Mouse (Mus musculus) kidney, adult 2 months (tissue): ENCODE measurements around the gene Ilf2. TPM values are rescaled to one million over a fixed set of nuclear protein-coding genes. Genes with fewer than 3 reads are reported as not detected.

Experiments used
- DNase-seq: peaks from one replicate; pipeline ENCODE4 v3.0.0; 2021
- H3K27ac ChIP-seq: fragments of 200-500 bp; 2 replicates; pipeline ENCODE4 v1.5.1; 2012; ENCODE audit warnings: low read depth, low read length, control low read depth, inconsistent platforms; ENCODE audit not compliant: insufficient read depth
- H3K27me3 ChIP-seq: fragments of 200-500 bp; replicated peaks from 2 replicates; pipeline ENCODE4 v1.6.1; 2012; ENCODE audit warnings: mild to moderate bottlenecking, moderate library complexity, low read length, inconsistent platforms; ENCODE audit not compliant: control insufficient read depth, insufficient read depth
- H3K36me3 ChIP-seq: fragments of 200-500 bp; 2 replicates; pipeline ENCODE4 v1.6.1; 2012; ENCODE audit warnings: mild to moderate bottlenecking, moderate library complexity, low read length, inconsistent platforms; ENCODE audit not compliant: control insufficient read depth, insufficient read depth
- H3K4me1 ChIP-seq: fragments of 200-500 bp; 2 replicates; pipeline ENCODE4 v1.6.1; 2011; ENCODE audit warnings: low read length; ENCODE audit not compliant: control insufficient read depth, insufficient read depth
- H3K4me3 ChIP-seq: fragments of 200-500 bp; 2 replicates; pipeline ENCODE4 v1.5.1; 2011; ENCODE audit warnings: mild to moderate bottlenecking, low read depth, low read length, control low read depth; ENCODE audit not compliant: insufficient read depth
- CTCF ChIP-seq: fragments of 200-500 bp; conservative IDR thresholded peaks from 2 replicates; pipeline ENCODE4 v1.5.1; 2011; ENCODE audit warnings: low read depth, mild to moderate bottlenecking, control low read depth, low read length, moderate library complexity, mixed read lengths; ENCODE audit not compliant: insufficient read depth, insufficient read length
- POLR2A ChIP-seq: fragments of 200-500 bp; IDR thresholded peaks from one replicate; pipeline ENCODE4 v1.6.1; 2011; ENCODE audit warnings: low read depth, low read length, control low read depth
- WGBS: fragments of 180-500 bp; shearing (Covaris S2); methylation state at CpG from one replicate; pipeline ENCODE4 v1.1.7; 2018; 5-methylcytosine and 5-hydroxymethylcytosine counted together
- polyA plus RNA-seq: library from polyadenylated mRNA; depleted of rRNA; stranded (reverse); fragments of >200 nt; gene quantifications from 2 replicates; pipeline ENCODE4 v1.2.3, GENCODE M21; 2012

Ilf2 gene
- polyA plus RNA-seq, 1 experiment, result 22.8 TPM

DNA sequence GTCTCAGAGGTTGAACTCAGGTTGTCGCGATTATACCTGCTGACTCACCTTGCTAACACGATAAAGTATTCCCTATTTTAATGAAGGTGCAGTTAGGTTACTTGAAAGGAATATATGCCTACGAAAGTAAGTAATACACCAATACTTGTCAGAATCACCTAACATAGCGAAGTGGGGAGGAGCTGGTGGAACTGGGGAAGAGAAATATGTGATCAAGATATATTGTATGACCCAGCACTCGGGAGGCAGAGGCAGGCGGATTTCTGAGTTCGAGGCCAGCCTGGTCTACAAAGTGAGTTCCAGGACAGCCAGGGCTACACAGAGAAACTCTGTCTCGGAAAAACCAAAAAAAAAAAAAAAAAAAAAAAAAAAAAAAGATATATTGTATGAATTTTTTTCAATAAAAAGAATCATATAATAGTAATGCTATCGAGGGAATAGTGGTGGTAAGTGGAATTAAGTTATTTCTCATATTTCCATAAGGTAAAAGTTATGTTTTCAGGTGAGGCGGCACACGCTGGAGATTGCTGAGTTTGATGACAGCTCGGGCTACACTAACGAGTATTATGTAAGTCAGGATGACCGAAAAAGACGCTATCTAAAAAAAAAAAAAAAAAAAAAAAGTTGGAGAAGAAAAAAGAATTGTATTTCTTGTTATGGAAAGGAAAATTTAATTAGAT lies 635 bp upstream of the Ilf2 start:
- TF ChIP-seq POLR2A, result no peak
- TF ChIP-seq CTCF, result no peak
- Histone ChIP-seq H3K27me3 (no peaks in the 10 kb centered on the region), H3K4me3 (no peak overlapping the region), H3K36me3 (no peaks in the 10 kb centered on the region), H3K4me1 (peaks cover 4% of the 10 kb centered on the region; the same call in 1 of the 2 replicates), H3K27ac (no peak overlapping the region)
- DNase-seq, result no peak
- 38% methylated on average over 16 of the region's 16 CpGs for WGBS

DNA sequence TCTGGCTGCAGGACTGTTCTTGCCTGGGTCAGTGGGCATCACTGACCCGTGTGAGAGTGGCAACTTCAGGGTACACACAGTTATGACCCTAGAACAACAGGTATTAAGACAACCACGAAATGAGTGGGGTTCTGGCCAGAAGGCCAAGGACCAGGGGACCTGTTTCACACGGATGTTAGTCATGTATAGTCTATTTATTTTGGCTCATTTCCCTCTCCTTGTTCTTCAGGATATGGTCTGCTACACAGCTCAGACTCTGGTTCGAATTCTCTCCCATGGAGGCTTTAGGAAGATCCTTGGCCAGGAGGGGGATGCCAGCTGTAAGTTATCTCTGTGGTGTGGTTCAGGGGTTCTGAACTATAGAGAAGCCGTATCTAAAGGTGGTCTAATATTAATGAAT lies 11.1 kb downstream of the Ilf2 start:
- DNase-seq, result peak; percentile 44
- TF ChIP-seq CTCF (no peak), POLR2A (no peak)
- Histone ChIP-seq H3K27me3 (no peaks in the 10 kb centered on the region), H3K27ac (no peak overlapping the region), H3K4me1 (peaks cover 12% of the 10 kb centered on the region; the same call in 1 of the 2 replicates), H3K4me3 (no peak overlapping the region), H3K36me3 (peaks cover 5% of the 10 kb centered on the region)
- WGBS, result 30% methylated on average over 5 of the region's 5 CpGs

DNA sequence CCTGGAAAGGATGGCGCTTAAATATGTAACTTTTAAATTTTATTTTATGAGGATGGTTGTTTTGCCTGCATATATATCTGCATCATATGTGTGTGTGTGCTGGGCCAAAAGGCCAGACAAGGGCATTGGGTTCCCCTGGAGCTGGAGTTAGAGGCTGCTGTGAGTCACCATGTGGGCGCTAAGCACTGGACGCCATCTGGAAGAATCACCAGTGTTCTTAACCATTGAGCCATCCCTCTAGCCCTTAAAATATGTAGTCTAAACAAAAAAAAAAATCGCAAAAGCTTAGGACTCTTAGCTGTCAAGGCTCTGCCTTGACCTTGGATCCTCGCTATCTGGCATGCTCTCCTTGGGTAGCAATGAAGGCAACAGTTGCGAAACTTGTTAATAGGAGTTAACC lies 12.7 kb downstream of the Ilf2 start:
- Histone ChIP-seq H3K4me3 (no peak overlapping the region), H3K36me3 (peaks cover 5% of the 10 kb centered on the region), H3K27ac (no peak overlapping the region), H3K4me1 (peaks cover 12% of the 10 kb centered on the region; the same call in 1 of the 2 replicates), H3K27me3 (no peaks in the 10 kb centered on the region)
- TF ChIP-seq CTCF (no peak), POLR2A (no peak)
- WGBS, result 90% methylated on average over 6 of the region's 6 CpGs
- DNase-seq, result no peak

DNA sequence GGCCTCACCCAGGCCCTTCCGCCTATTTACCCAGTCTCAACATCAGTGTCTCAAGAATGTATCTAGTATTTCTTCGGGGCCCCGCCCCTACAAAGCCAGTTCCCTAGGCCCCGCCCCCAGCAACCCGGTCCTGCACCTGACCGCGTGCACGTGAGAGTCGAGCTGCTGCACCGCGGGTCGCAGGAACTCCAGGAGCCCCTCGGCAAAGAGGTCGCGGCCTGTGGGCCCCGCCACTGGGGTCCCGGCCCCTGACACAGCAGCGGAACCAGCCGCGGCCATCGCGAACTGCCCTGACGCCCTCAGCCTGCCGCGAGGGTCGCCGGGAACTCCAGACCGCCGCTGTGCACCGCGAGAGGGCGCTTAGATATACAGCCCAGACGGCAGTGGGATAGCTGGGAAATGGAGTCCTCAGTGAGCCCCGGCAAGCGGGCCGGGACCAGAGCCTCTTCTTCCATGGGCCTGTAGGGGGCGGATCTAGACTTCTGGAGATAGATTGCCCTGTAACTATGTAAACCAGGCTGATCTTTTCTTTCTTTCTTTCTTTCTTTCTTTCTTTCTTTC lies 14.8 kb downstream of the Ilf2 start, which contains the start of gene Snapin:
Snapin (minus strand) TSS at position 338 of the 561 bp plus-strand sequence.
- peaks cover 5% of the 10 kb centered on the region for H3K36me3 ChIP-seq
- TF ChIP-seq POLR2A (no peak), CTCF (peak; percentile 78)
- peaks cover 12% of the 10 kb centered on the region; the same call in 1 of the 2 replicates for H3K4me1 ChIP-seq
- DNase-seq, result peak; percentile 98
- under 1% methylated on average over 37 of the region's 37 CpGs for WGBS
- H3K4me3 ChIP-seq, result peak within 1 kb of the TSS; percentile 74
- peak within 1 kb of the TSS; percentile 83 for H3K27ac ChIP-seq
- H3K27me3 ChIP-seq, result no peaks in the 10 kb centered on the region

DNA sequence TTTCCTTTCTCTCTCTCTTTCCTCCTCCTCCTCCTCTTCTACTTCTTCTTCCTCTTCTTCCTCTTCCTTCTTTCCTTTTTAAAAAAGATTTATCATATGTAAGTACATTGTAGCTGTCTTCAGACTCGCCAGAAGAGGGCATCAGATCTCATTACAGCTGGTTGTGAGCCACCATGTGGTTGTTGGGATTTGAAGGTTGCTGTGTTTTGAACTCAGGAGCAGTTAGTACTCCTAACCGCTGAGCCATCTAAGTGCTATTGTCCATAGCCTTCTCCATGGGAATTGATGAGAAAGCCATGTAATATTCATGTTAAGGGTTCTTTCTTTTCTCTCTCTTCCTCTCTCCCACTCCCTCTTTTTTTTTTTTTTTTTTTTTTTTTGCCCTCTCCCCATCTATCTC lies 15.4 kb downstream of the Ilf2 start:
- WGBS, result 32% methylated on average over 2 of the region's 2 CpGs
- peak; percentile 63 for DNase-seq
- Histone ChIP-seq H3K4me3 (no peak overlapping the region), H3K4me1 (peaks cover 12% of the 10 kb centered on the region; the same call in 1 of the 2 replicates), H3K27ac (no peak overlapping the region), H3K36me3 (peaks cover 5% of the 10 kb centered on the region), H3K27me3 (no peaks in the 10 kb centered on the region)
- no peak for TF ChIP-seq POLR2A
- 0 out of 2 replicates have a peak, but pooled peaks have one; percentile 16 for TF ChIP-seq CTCF

DNA sequence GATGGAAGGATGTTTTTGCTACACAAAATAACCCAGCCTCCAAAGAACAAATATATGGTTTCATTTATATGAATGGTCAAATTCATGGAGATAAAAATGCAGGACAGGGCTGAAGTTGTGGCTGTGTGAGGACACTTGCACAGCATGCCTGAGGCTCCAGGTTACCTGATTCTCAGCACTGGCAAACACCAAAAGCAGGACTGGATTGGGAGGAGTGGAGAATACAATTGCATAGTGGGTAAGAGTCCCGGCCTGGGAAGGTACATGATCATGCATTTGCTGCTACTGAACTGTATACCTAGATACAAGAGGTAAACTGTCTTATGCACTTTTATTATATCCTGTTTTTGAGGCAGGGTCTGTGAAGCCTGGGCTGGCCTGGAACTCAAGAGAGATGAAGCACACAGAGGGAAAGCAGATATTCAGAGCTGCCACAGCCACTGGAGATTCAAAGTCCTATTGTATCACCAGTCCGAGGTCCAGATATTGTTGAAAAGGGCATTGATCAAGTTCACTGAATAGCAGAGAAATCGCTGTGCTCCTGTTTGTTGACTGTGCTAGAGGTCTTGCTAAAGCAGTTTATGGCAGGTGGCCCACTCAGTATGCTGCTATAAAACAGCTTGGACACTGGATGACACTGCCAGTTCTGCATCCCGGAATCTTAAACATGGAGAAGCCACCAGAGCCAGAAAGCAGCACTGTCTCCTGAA lies 18.1 kb downstream of the Ilf2 start:
- Histone ChIP-seq H3K36me3 (peaks cover 3% of the 10 kb centered on the region), H3K4me1 (peaks cover 7% of the 10 kb centered on the region; the same call in 1 of the 2 replicates), H3K4me3 (no peak overlapping the region), H3K27ac (no peak overlapping the region), H3K27me3 (no peaks in the 10 kb centered on the region)
- DNase-seq, result no peak
- TF ChIP-seq POLR2A (no peak), CTCF (no peak)
- 60% methylated on average over 4 of the region's 4 CpGs for WGBS

DNA sequence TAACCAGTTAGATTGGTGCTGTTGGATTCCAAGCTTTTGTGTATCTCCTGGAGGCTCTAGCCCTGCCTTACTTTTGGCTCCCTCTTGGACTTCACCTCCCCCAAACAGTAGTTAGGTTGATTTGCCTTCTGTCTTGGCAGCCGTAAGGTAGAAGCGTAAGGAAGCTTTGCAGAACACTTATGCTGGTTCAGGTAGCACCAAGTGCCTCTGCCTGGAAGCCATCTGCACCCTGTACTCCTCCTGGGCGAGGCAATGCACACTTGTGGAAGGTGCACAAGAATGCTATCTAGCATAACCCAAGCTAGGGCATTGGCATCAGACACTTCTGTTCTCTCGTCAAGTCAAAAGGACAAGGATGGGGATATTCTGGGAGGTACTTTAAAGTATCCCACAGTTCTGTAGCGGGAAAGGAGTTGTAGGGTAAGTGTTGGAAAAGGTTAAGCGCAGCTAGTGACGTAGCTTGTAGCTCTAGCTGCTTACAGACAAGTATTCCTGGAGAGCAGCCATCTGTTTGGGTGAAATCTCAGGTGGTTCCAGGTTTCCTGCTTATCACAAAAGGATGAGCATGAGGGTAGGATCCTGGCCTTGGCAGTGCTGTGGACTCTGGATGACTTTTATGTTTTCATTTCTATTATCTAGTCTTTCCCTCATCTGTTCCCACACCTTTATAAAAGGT lies 20.1 kb downstream of the Ilf2 start:
- no peak overlapping the region for H3K4me3 ChIP-seq
- H3K27ac ChIP-seq, result no peak overlapping the region
- no peak for DNase-seq
- peaks cover 7% of the 10 kb centered on the region for H3K36me3 ChIP-seq
- 88% methylated on average over 7 of the region's 7 CpGs for WGBS
- no peaks in the 10 kb centered on the region for H3K27me3 ChIP-seq
- H3K4me1 ChIP-seq, result no peaks in the 10 kb centered on the region
- TF ChIP-seq POLR2A (no peak), CTCF (no peak)
